Mouse (Mus musculus) liver, embryonic 14.5 days (tissue): Measurements from ENCODE around the gene Tbc1d16. TPM values are rescaled to one million over a fixed set of nuclear protein-coding genes. Genes with fewer than 3 reads are reported as not detected.

Experiments
- ATAC-seq: fragments of 200-750 bp; cut with Nextera tagmentation; 2 replicates; pipeline ENCODE4 v1.8.0; 2017; ENCODE audit warnings: moderate number of reproducible peaks, mild to moderate bottlenecking, moderate library complexity; ENCODE audit not compliant: insufficient read depth
- DNase-seq, 3 experiments: peaks; one replicate each; pipeline ENCODE4 v3.0.0-alpha.2; 2012 to 2013; ENCODE audit warnings: low read depth in 3 of 3, low spot score in 3 of 3
- H3K27ac ChIP-seq: fragments of 300-500 bp; sonication (generic); 2 replicates; pipeline ENCODE4 v1.5.1; 2014; ENCODE audit warnings: moderate library complexity, mild to moderate bottlenecking, control low read depth, inconsistent platforms
- H3K27me3 ChIP-seq: fragments of 300-500 bp; sonication (generic); 2 replicates; pipeline ENCODE4 v1.6.1; 2014; ENCODE audit warnings: mild to moderate bottlenecking, low read length, moderate library complexity; ENCODE audit not compliant: control insufficient read depth, insufficient read depth
- H3K36me3 ChIP-seq: fragments of 300-500 bp; sonication (generic); replicated peaks from 2 replicates; pipeline ENCODE4 v1.6.1; 2014; ENCODE audit warnings: low read depth; ENCODE audit not compliant: control insufficient read depth, insufficient read depth
- H3K4me1 ChIP-seq, 2 experiments: fragments of 200-500 bp in 1 of 2; fragments of 300-500 bp in 1 of 2; sonication (generic) in 1 of 2; replicated peaks; 2 replicates each; pipeline ENCODE4 v1.6.1; 2012 to 2014; ENCODE audit warnings: antibody characterized with exemption in 1 of 2, inconsistent platforms in 1 of 2, low read length in 1 of 2; ENCODE audit not compliant: control insufficient read depth in 2 of 2, insufficient read depth in 2 of 2
- H3K4me2 ChIP-seq: fragments of 300-500 bp; sonication (generic); 2 replicates; pipeline ENCODE4 v1.6.1; 2014; ENCODE audit warnings: low read depth, mild to moderate bottlenecking, control low read depth, moderate library complexity
- H3K4me3 ChIP-seq, 2 experiments: fragments of 200-500 bp in 1 of 2; fragments of 300-500 bp in 1 of 2; sonication (generic) in 1 of 2; 2 replicates each; pipeline ENCODE4 v1.5.1; 2012 to 2014; ENCODE audit warnings: low read depth in 2 of 2, low read length in 2 of 2, mild to moderate bottlenecking in 2 of 2, control low read depth in 1 of 2, inconsistent platforms in 1 of 2, moderate library complexity in 1 of 2; ENCODE audit not compliant: insufficient read depth in 1 of 2
- H3K9ac ChIP-seq: fragments of 300-500 bp; sonication (generic); replicated peaks from 2 replicates; pipeline ENCODE4 v1.6.1; 2014; ENCODE audit warnings: mild to moderate bottlenecking, control low read depth, moderate library complexity
- H3K9me3 ChIP-seq: fragments of 300-500 bp; sonication (generic); 2 replicates; pipeline ENCODE4 v1.6.1; 2016; ENCODE audit warnings: low read length, mixed read lengths; ENCODE audit not compliant: control insufficient read depth
- CTCF ChIP-seq: IDR thresholded peaks from 2 replicates; pipeline ENCODE4 v1.5.1; 2016; ENCODE audit warnings: antibody characterized with exemption, low read depth, control low read depth
- EP300 ChIP-seq: IDR thresholded peaks from 2 replicates; pipeline ENCODE4 v1.6.1; 2016; ENCODE audit warnings: antibody characterized with exemption, low read depth
- WGBS: fragments of 180-500 bp; shearing (Covaris S2); extraction: QIAGEN DNeasy Blood & Tissue Kit; methylation state at CpG from one replicate; pipeline ENCODE4 v1.1.7; 2014; ENCODE audit not compliant: insufficient replicate concordance; 5-methylcytosine and 5-hydroxymethylcytosine counted together
- polyA plus RNA-seq, 2 experiments: library from polyadenylated mRNA; depleted of rRNA in 1 of 2; stranded (reverse) in 1 of 2; unstranded in 1 of 2; fragments of >200 nt; fragmentation: Nextera tagmentation in 1 of 2; extraction: Ambion mirVana in 1 of 2; gene quantifications; 2 replicates each; pipeline versions ENCODE4 v1.2.1 to v1.2.3; 2012 to 2014

Gene Tbc1d16
- polyA plus RNA-seq, 2 experiments = 0.58 to 1.0 TPM

GRCm38 (mm10) chr11:119155638-119156480 is 72.4 kb downstream of the Tbc1d16 start:
- Histone ChIP-seq H3K27me3 (no peaks in the 10 kb centered on the region), H3K27ac (no peak overlapping the region), H3K4me1 (peaks cover 0 to 4% of the 10 kb centered on the region in 2 experiments; a peak in 2 of 4 replicates), H3K9me3 (no peaks in the 10 kb centered on the region), H3K36me3 (no peaks in the 10 kb centered on the region), H3K4me2 (no peak overlapping the region), H3K4me3 (no peak overlapping the region), H3K9ac (no peak overlapping the region)
- 67% methylated on average over 30 of the region's 30 CpGs for WGBS
- TF ChIP-seq CTCF (no peak), EP300 (no peak)
- DNase-seq = no peak
- no peak for ATAC-seq

DNA sequence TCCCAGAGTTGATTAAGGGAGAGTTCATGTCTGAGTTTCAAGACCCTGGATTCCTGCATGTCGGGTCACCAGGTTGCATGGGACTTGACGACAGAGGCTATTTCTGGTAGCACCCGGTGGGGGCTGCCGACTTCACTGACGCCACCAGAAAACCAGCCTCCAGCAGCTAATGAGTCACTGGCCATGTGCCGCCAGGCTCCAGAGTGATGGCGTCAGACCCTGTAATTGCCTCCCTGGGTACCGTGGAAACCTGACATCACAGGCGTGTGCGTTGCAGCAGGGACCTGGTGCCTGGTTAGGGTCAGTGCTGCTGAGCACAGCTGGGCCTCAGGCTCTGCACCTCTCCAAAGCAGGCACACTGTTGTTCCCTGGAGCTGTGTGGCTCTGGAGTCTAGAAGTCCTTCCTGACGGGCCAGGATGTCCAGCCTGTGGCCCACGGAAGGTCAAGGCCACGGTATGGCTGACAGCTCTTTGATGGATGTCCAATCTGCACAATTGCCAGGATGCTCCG is 75.9 kb downstream of the Tbc1d16 start:
- Histone ChIP-seq H3K9me3 (no peaks in the 10 kb centered on the region), H3K4me3 (no peak overlapping the region), H3K27ac (no peak overlapping the region), H3K36me3 (no peaks in the 10 kb centered on the region), H3K27me3 (no peaks in the 10 kb centered on the region), H3K4me2 (no peak overlapping the region), H3K9ac (no peak overlapping the region), H3K4me1 (no peaks in the 10 kb centered on the region)
- ATAC-seq (no peak), DNase-seq (no peak)
- 64% methylated on average over 14 of the region's 14 CpGs for WGBS
- no peak for TF ChIP-seq EP300
- TF ChIP-seq CTCF = no peak

DNA sequence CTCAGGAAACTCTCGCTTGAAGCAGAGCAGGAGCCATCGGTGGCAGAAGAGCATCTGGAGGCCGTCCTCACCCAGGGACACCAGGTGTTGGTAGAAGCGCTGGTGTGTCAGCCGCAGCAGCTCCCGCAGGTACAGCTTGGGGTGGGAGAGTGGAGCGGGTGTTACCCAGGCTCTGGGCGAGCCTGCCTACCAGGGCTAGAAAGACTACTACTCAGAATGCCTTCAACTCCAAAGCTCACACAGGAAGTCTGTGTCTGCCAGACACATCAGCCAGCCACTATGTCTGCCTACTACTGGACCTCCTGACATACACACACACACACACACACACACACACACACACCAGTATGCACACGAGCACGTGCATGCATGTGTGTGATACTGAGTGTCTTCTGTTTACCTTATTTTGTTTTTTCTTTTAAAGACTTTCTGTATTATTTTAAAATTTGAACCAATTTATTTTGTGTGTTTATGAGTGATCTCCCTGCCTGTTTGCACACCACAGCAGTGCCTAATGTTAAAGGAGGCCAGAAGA is 77.2 kb downstream of the Tbc1d16 start:
- TF ChIP-seq EP300 (no peak), CTCF (no peak)
- no peaks in the 10 kb centered on the region for H3K4me1 ChIP-seq
- 75% methylated on average over 10 of the region's 10 CpGs for WGBS
- no peak for ATAC-seq
- H3K36me3 ChIP-seq = no peaks in the 10 kb centered on the region
- H3K27ac ChIP-seq = no peak overlapping the region
- H3K9ac ChIP-seq = no peak overlapping the region
- no peak overlapping the region for H3K4me2 ChIP-seq
- H3K9me3 ChIP-seq = no peaks in the 10 kb centered on the region
- no peaks in the 10 kb centered on the region for H3K27me3 ChIP-seq
- DNase-seq = no peak
- H3K4me3 ChIP-seq = no peak overlapping the region

GRCm38 (mm10) chr11:119150442-119150841 is 77.9 kb downstream of the Tbc1d16 start:
- no peaks in the 10 kb centered on the region for H3K9me3 ChIP-seq
- H3K27ac ChIP-seq = no peak overlapping the region
- H3K4me3 ChIP-seq = no peak overlapping the region
- ATAC-seq (no peak), DNase-seq (no peak)
- no peak overlapping the region for H3K4me2 ChIP-seq
- no peak for TF ChIP-seq CTCF
- no peak for TF ChIP-seq EP300
- no peaks in the 10 kb centered on the region for H3K36me3 ChIP-seq
- WGBS = 74% methylated on average over 10 of the region's 10 CpGs
- H3K4me1 ChIP-seq = no peaks in the 10 kb centered on the region
- no peaks in the 10 kb centered on the region for H3K27me3 ChIP-seq
- no peak overlapping the region for H3K9ac ChIP-seq

GRCm38 (mm10) chr11:119148829-119149228 is 79.5 kb downstream of the Tbc1d16 start:
- H3K27ac ChIP-seq = no peak overlapping the region
- no peaks in the 10 kb centered on the region for H3K4me1 ChIP-seq
- H3K4me3 ChIP-seq = no peak overlapping the region
- 76% methylated on average over 13 of the region's 13 CpGs for WGBS
- no peak for TF ChIP-seq CTCF
- TF ChIP-seq EP300 = no peak
- ATAC-seq = no peak
- no peaks in the 10 kb centered on the region for H3K27me3 ChIP-seq
- no peaks in the 10 kb centered on the region for H3K9me3 ChIP-seq
- no peak overlapping the region for H3K4me2 ChIP-seq
- H3K9ac ChIP-seq = no peak overlapping the region
- H3K36me3 ChIP-seq = no peaks in the 10 kb centered on the region
- DNase-seq = no peak
